Mouse (Mus musculus): ENCODE measurements around the gene Tex30.

GRCm38 (mm10) chr1:44046556-44046955, 55.7 kb downstream of the Tex30 start:
- TF ChIP-seq POLR2A (IDR thresholded peaks at IDR 0.05; ENCODE audit: low read depth, low read length) (no peak), CTCF (IDR thresholded peaks at IDR 0.05; ENCODE audit: extremely low read depth, insufficient read length, insufficient replicate concordance, low read depth, low read length) (no peak)

Data from small intestine, adult 2 months (tissue).